Mouse (Mus musculus): ENCODE measurements around the gene Crmp1. TPM values are rescaled to one million over a fixed set of nuclear protein-coding genes. Genes with fewer than 3 reads are reported as not detected.

Crmp1 gene
- polyA plus RNA-seq, 1 experiment from 2014 or later = 106 TPM

GRCm38 (mm10) chr5:37320761-37321160, 79.0 kb downstream of the Crmp1 start:
- 90% methylated on average over 4 of the region's 4 CpGs for WGBS

GRCm38 (mm10) chr5:37326675-37327074, 84.9 kb downstream of the Crmp1 start:
- Histone ChIP-seq H3K4me1 (no peaks in the 10 kb centered on the region), H3K4me3 (no peak overlapping the region), H3K27me3 (ENCODE audit: poor library complexity, severe bottlenecking) (no peaks in the 10 kb centered on the region), H3K27ac (no peak overlapping the region), H3K36me3 (replicated peaks) (peaks cover 99% of the 10 kb centered on the region), H3K9me3 (no peaks in the 10 kb centered on the region)
- WGBS = 95% methylated on average over 6 of the region's 6 CpGs
- no peak for DNase-seq (ENCODE audit: extremely low spot score, low spot score)

More at GRCm38 (mm10) chr5:37320761-37321160, 79.0 kb downstream of the Crmp1 start:
- no peak for DNase-seq (ENCODE audit: extremely low spot score, low spot score)
- Histone ChIP-seq H3K27me3 (ENCODE audit: poor library complexity, severe bottlenecking) (no peaks in the 10 kb centered on the region), H3K27ac (no peak overlapping the region), H3K4me3 (no peak overlapping the region), H3K9me3 (peaks cover 3% of the 10 kb centered on the region; the same call in 1 of the 2 replicates), H3K4me1 (no peaks in the 10 kb centered on the region), H3K36me3 (replicated peaks) (peaks cover 100% of the 10 kb centered on the region)

GRCm38 (mm10) chr5:37330449-37331132, 88.9 kb downstream of the Crmp1 start:
- peaks cover 14% of the 10 kb centered on the region for H3K4me1 ChIP-seq
- no peaks in the 10 kb centered on the region for H3K9me3 ChIP-seq
- no peak overlapping the region for H3K4me3 ChIP-seq
- peaks cover 80% of the 10 kb centered on the region for H3K36me3 ChIP-seq (replicated peaks)
- WGBS = 88% methylated on average over 8 of the region's 8 CpGs
- H3K27me3 ChIP-seq (ENCODE audit: poor library complexity, severe bottlenecking) = no peaks in the 10 kb centered on the region
- no peak for DNase-seq (ENCODE audit: extremely low spot score, low spot score)
- no peak overlapping the region for H3K27ac ChIP-seq

- Histone ChIP-seq H3K4me3 (no peak overlapping the region), H3K27ac (no peak overlapping the region), H3K36me3 (replicated peaks) (peaks cover 74% of the 10 kb centered on the region), H3K9me3 (no peaks in the 10 kb centered on the region), H3K27me3 (ENCODE audit: poor library complexity, severe bottlenecking) (no peaks in the 10 kb centered on the region), H3K4me1 (peaks cover 19% of the 10 kb centered on the region)
- no peak for DNase-seq (ENCODE audit: extremely low spot score, low spot score)
- 91% methylated on average over 2 of the region's 2 CpGs for WGBS
These were observed 89.4 kb downstream of the Crmp1 start for GRCm38 (mm10) chr5:37331133-37331505.

GRCm38 (mm10) chr5:37332066-37332465, 90.3 kb downstream of the Crmp1 start:
- Histone ChIP-seq H3K27ac (no peak overlapping the region), H3K4me3 (no peak overlapping the region), H3K4me1 (peaks cover 29% of the 10 kb centered on the region), H3K36me3 (replicated peaks) (peaks cover 65% of the 10 kb centered on the region), H3K9me3 (no peaks in the 10 kb centered on the region), H3K27me3 (ENCODE audit: poor library complexity, severe bottlenecking) (no peaks in the 10 kb centered on the region)
- WGBS = 87% methylated on average over 4 of the region's 4 CpGs
- DNase-seq (ENCODE audit: extremely low spot score, low spot score) = no peak

- no peak overlapping the region for H3K27ac ChIP-seq
- H3K36me3 ChIP-seq (replicated peaks) = peaks cover 36% of the 10 kb centered on the region
- no peaks in the 10 kb centered on the region for H3K9me3 ChIP-seq
- no peak overlapping the region for H3K4me3 ChIP-seq
- no peak for DNase-seq (ENCODE audit: extremely low spot score, low spot score)
- WGBS = 69% methylated on average over 3 of the region's 3 CpGs
- peaks cover 59% of the 10 kb centered on the region for H3K4me1 ChIP-seq
- peaks cover 8% of the 10 kb centered on the region for H3K27me3 ChIP-seq (ENCODE audit: poor library complexity, severe bottlenecking)
These were observed 93.3 kb downstream of the Crmp1 start for GRCm38 (mm10) chr5:37335061-37335460.

- Histone ChIP-seq H3K4me1 (peaks cover 66% of the 10 kb centered on the region), H3K27ac (peak within 1 kb of the TSS; percentile 92), H3K9me3 (no peaks in the 10 kb centered on the region), H3K27me3 (ENCODE audit: poor library complexity, severe bottlenecking) (peaks cover 8% of the 10 kb centered on the region), H3K36me3 (replicated peaks) (peaks cover 30% of the 10 kb centered on the region), H3K4me3 (peak within 1 kb of the TSS; percentile 78)
- peak; percentile 85 for DNase-seq (ENCODE audit: extremely low spot score, low spot score)
- WGBS = under 1% methylated on average over 48 of the region's 48 CpGs
These were observed 94.9 kb downstream of the Crmp1 start, which contains the start of gene Evc for GRCm38 (mm10) chr5:37336485-37337105. Evc (minus strand) TSS chr5:37336894.

GRCm38 (mm10) chr5:37337696-37338095, 96.0 kb downstream of the Crmp1 start:
- Histone ChIP-seq H3K4me3 (peak overlapping the region; percentile 78), H3K9me3 (no peaks in the 10 kb centered on the region), H3K36me3 (replicated peaks) (peaks cover 30% of the 10 kb centered on the region), H3K4me1 (peaks cover 66% of the 10 kb centered on the region), H3K27ac (peak overlapping the region; percentile 92), H3K27me3 (ENCODE audit: poor library complexity, severe bottlenecking) (peaks cover 8% of the 10 kb centered on the region)
- WGBS = 61% methylated on average over 3 of the region's 3 CpGs
- no peak for DNase-seq (ENCODE audit: extremely low spot score, low spot score)

- Histone ChIP-seq H3K4me3 (peak within 1 kb of the TSS; percentile 78), H3K9me3 (no peaks in the 10 kb centered on the region), H3K27me3 (ENCODE audit: poor library complexity, severe bottlenecking) (peaks cover 8% of the 10 kb centered on the region), H3K4me1 (peaks cover 66% of the 10 kb centered on the region), H3K27ac (peak within 1 kb of the TSS; percentile 92), H3K36me3 (replicated peaks) (peaks cover 30% of the 10 kb centered on the region)
- WGBS = under 1% methylated on average over 27 of the region's 27 CpGs
- peak; percentile 80 for DNase-seq (ENCODE audit: extremely low spot score, low spot score)
These were observed 96.5 kb downstream of the Crmp1 start, which contains the start of gene Evc2 for GRCm38 (mm10) chr5:37338288-37338687. Evc2 (plus strand) TSS chr5:37338499.

Other genes starting within 250 kb of the Crmp1 start
- gene Gm1043, start 156.6 kb upstream of the Crmp1 start, polyA plus RNA-seq (2016; fragmentation: Nextera tagmentation; extraction: Ambion mirVana) = not detected in 2 replicates
- gene Evc, start 95.0 kb downstream of the Crmp1 start, polyA plus RNA-seq (2016; fragmentation: Nextera tagmentation; extraction: Ambion mirVana) = 28.8 and 31.5 TPM in 2 replicates
- 20.1 and 22.3 TPM in 2 replicates for gene Evc2, start 96.6 kb downstream of the Crmp1 start, polyA plus RNA-seq (2016; fragmentation: Nextera tagmentation; extraction: Ambion mirVana)